Mouse (Mus musculus): ENCODE data around the gene Tuft1. TPM values are rescaled to one million over a fixed set of nuclear protein-coding genes. Genes with fewer than 3 reads are reported as not detected.
"Not testable (repeated sequence)": the region's sequence is repeated elsewhere in the genome, so short reads cannot be mapped to it uniquely, and the experiment has no call there.

Gene Tuft1
- polyA plus RNA-seq, 1 experiment from 2014 or later = 5.6 TPM

DNA sequence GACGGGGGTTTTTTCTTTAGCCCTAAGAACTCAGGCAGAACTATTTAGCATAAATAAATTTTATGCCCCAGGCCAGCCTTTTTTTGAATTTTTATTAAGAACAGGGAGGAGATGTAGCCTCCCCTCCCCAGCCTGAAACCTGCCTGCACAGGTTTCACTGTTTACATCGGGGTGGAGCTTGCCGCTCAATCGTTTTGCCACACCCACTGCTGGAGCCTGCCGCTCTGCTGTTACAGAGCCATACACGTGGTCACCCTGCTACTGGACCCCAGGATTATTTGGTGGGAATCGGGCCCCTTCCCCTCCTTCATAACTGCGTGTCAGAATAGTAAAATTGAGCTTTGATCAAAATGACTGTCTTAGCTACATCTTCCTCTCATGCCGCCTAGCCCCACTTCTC lies 16.4 kb upstream of the Tuft1 start:
- H3K4me1 ChIP-seq (replicated peaks; ENCODE audit: control insufficient read depth, insufficient read depth, low read length); H3K4me2 ChIP-seq (ENCODE audit: low read length); H3K27ac ChIP-seq (ENCODE audit: low read length); ATAC-seq; H3K9me3 ChIP-seq (ENCODE audit: control insufficient read depth, low read length); H3K36me3 ChIP-seq (ENCODE audit: control insufficient read depth, insufficient read depth); H3K27me3 ChIP-seq (replicated peaks; ENCODE audit: control insufficient read depth, insufficient read depth, low read length); H3K4me3 ChIP-seq (replicated peaks; ENCODE audit: low read length); H3K9ac ChIP-seq (replicated peaks; ENCODE audit: low read depth, low read length): not testable (repeated sequence)
- 84% methylated on average over 9 of the region's 9 CpGs for WGBS

- H3K27me3 ChIP-seq (replicated peaks; ENCODE audit: control insufficient read depth, insufficient read depth, low read length); H3K9me3 ChIP-seq (ENCODE audit: control insufficient read depth, low read length); H3K4me1 ChIP-seq (replicated peaks; ENCODE audit: control insufficient read depth, insufficient read depth, low read length); H3K9ac ChIP-seq (replicated peaks; ENCODE audit: low read depth, low read length); H3K4me2 ChIP-seq (ENCODE audit: low read length); H3K27ac ChIP-seq (ENCODE audit: low read length); H3K36me3 ChIP-seq (ENCODE audit: control insufficient read depth, insufficient read depth); H3K4me3 ChIP-seq (replicated peaks; ENCODE audit: low read length); ATAC-seq: not testable (repeated sequence)
- 31% methylated on average over 7 of the region's 7 CpGs for WGBS
These were observed 7.2 kb upstream of the Tuft1 start for GRCm38 (mm10) chr3:94665896-94666295.

DNA sequence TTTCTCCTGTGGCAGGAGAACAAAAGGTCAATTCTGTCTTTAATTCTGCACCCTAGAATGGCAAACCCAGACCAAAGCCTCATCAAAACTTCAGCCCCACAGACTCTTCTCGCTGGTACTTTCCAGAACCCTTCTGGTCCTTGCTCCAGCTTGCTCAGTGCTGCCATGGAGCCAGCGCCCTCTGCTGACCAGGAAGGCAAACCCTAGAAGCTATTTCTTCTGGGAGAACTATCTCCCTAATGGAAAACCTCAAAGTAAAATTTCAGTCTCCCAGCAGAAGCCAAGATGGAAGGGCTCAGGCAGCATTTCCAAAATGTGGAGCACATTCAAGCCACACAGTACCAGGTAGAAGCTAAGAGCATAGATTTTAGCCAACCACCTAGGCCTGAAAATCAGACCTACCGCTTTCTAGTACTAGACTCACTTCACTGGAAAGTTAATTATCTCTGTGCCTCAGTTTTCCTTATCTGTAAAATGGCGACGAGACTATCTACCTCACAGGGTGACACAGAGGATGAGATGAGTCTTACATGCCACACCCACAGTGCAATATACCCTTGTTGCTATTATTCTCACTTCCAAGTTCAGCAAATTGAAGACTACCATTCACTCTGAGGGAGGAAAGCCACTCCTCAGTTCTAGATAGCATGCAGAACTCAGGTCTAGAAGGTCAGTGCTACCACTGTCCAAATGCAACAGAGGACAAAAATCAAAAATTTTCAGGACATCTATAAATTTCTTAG lies 6.6 kb upstream of the Tuft1 start:
- not testable (repeated sequence) for H3K36me3 ChIP-seq (ENCODE audit: control insufficient read depth, insufficient read depth); H3K9me3 ChIP-seq (ENCODE audit: control insufficient read depth, low read length); H3K4me1 ChIP-seq (replicated peaks; ENCODE audit: control insufficient read depth, insufficient read depth, low read length); H3K9ac ChIP-seq (replicated peaks; ENCODE audit: low read depth, low read length); H3K27ac ChIP-seq (ENCODE audit: low read length); H3K4me3 ChIP-seq (replicated peaks; ENCODE audit: low read length); ATAC-seq; H3K4me2 ChIP-seq (ENCODE audit: low read length); H3K27me3 ChIP-seq (replicated peaks; ENCODE audit: control insufficient read depth, insufficient read depth, low read length)
- WGBS = 93% methylated on average over 3 of the region's 5 CpGs

DNA sequence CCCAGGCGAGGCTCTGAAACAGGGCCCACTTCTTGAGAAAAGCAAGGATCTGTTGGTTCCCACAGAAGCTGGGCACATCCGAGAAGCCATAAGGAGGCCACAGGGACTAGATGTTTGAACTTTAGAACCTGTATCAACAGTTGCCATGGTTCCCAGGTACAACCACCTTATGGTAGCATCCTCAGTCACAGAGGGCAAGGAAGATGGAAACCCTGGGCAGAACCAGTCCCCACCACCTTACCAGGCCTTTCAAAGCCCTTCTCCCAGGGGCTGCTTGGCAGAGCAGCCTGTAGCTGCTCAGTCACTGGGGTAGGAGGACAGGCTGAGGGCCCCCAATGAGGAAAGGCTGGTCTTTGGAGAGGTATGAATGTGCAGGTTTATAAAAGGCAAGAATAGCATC lies 2.2 kb upstream of the Tuft1 start:
- WGBS = 90% methylated on average over 2 of the region's 2 CpGs
- H3K9me3 ChIP-seq (ENCODE audit: control insufficient read depth, low read length); H3K4me2 ChIP-seq (ENCODE audit: low read length); ATAC-seq; H3K36me3 ChIP-seq (ENCODE audit: control insufficient read depth, insufficient read depth); H3K4me3 ChIP-seq (replicated peaks; ENCODE audit: low read length); H3K27ac ChIP-seq (ENCODE audit: low read length); H3K27me3 ChIP-seq (replicated peaks; ENCODE audit: control insufficient read depth, insufficient read depth, low read length); H3K4me1 ChIP-seq (replicated peaks; ENCODE audit: control insufficient read depth, insufficient read depth, low read length); H3K9ac ChIP-seq (replicated peaks; ENCODE audit: low read depth, low read length): not testable (repeated sequence)

DNA sequence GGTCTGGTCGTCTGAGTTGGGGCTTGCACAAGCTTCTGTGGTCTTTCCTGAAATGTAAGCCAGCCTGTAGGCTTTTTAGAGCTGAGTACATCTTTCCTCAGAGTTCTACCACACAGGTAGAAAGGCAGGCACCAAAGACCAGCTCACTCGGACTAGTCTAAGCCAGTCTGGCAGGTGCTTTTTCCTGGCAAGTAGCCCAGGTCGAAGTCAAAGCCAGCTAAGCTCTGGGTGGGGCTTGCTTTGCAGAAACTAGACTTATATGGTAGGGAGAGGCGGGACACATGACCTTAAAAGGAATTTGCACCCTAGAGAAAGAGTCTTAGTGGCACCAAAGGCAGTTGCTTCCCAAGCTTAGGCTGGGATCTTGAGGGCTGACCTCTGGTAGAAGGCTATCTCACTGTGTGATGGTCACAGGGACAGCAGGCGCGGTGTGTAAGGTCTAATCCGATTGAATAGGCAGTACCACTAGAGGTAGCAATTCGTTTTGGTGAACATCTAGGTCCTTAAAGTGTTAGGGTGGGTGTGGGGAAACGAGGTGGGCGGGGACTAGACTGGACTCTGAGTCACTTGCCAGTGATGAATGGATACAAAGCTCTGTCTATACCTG lies 573 bp upstream of the Tuft1 start:
- H3K9me3 ChIP-seq (ENCODE audit: control insufficient read depth, low read length); H3K27ac ChIP-seq (ENCODE audit: low read length); H3K36me3 ChIP-seq (ENCODE audit: control insufficient read depth, insufficient read depth); H3K9ac ChIP-seq (replicated peaks; ENCODE audit: low read depth, low read length); H3K27me3 ChIP-seq (replicated peaks; ENCODE audit: control insufficient read depth, insufficient read depth, low read length); H3K4me1 ChIP-seq (replicated peaks; ENCODE audit: control insufficient read depth, insufficient read depth, low read length): not testable (repeated sequence)
- WGBS = 29% methylated on average over 8 of the region's 10 CpGs
- peak overlapping the region; percentile 41 for H3K4me2 ChIP-seq (ENCODE audit: low read length)
- H3K4me3 ChIP-seq (replicated peaks; ENCODE audit: low read length) = peak overlapping the region; percentile 23
- ATAC-seq = peak; percentile 66

- H3K9ac ChIP-seq (replicated peaks; ENCODE audit: low read depth, low read length) = 0 out of 2 replicates have a peak overlapping the region, but pooled peaks have one; percentile 45
- not testable (repeated sequence) for ATAC-seq
- 5% methylated on average over 22 of the region's 47 CpGs for WGBS
These were observed 576 bp downstream of the Tuft1 start for GRCm38 (mm10) chr3:94657852-94658739.

DNA sequence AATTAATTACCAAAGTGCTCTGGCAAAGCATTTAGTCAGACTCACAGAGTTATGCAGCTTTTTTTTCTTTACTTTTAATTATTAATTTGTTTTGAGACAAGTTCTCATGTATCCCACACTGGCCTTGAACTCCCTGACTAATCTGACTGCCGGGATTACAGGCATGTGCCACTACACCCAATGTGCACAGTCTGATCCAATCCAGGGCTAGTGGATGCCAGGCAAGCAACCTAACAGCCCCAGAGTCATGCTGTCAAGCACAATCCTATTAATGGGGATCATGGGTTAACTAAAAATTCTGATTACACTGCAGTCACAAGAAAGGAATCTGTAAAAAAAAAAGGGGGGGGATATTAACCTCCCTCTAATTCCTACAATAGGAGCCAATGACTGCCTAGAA lies 4.7 kb downstream of the Tuft1 start:
- H3K4me1 ChIP-seq (replicated peaks; ENCODE audit: control insufficient read depth, insufficient read depth, low read length); H3K27me3 ChIP-seq (replicated peaks; ENCODE audit: control insufficient read depth, insufficient read depth, low read length); H3K9ac ChIP-seq (replicated peaks; ENCODE audit: low read depth, low read length); H3K9me3 ChIP-seq (ENCODE audit: control insufficient read depth, low read length); H3K27ac ChIP-seq (ENCODE audit: low read length); H3K36me3 ChIP-seq (ENCODE audit: control insufficient read depth, insufficient read depth); H3K4me2 ChIP-seq (ENCODE audit: low read length); ATAC-seq; H3K4me3 ChIP-seq (replicated peaks; ENCODE audit: low read length): not testable (repeated sequence)
- WGBS = 68% methylated on average over 1 of the region's 1 CpGs

More at GRCm38 (mm10) chr3:94657852-94658739, 576 bp downstream of the Tuft1 start:
- not testable (repeated sequence) for H3K27me3 ChIP-seq (replicated peaks; ENCODE audit: control insufficient read depth, insufficient read depth, low read length); H3K36me3 ChIP-seq (ENCODE audit: control insufficient read depth, insufficient read depth); H3K9me3 ChIP-seq (ENCODE audit: control insufficient read depth, low read length); H3K27ac ChIP-seq (ENCODE audit: low read length); H3K4me1 ChIP-seq (replicated peaks; ENCODE audit: control insufficient read depth, insufficient read depth, low read length)
- Histone ChIP-seq H3K4me3 (replicated peaks; ENCODE audit: low read length) (peak overlapping the region; percentile 39), H3K4me2 (ENCODE audit: low read length) (peak overlapping the region; percentile 54)

DNA sequence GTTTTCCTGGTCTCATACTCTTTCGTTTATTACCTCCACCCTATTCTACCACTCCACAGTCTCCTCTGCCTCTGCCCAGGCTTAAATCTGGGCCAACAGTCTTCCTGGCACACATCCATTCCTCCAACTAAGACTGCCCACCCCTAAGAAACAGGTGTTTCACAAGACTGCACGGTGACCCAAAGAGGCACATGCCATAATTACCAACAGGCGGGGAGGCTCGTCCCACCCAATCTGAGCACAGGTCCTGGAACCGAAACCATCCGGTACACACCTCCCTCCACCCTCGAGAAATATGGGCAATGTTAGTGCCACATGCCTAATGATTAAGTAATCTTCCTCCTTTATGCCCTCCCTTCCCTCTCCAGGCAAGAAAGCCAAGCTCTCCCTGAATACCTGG lies 8.3 kb downstream of the Tuft1 start:
- ATAC-seq = no peak
- Histone ChIP-seq H3K27me3 (replicated peaks; ENCODE audit: control insufficient read depth, insufficient read depth, low read length) (no peaks in the 10 kb centered on the region), H3K4me1 (replicated peaks; ENCODE audit: control insufficient read depth, insufficient read depth, low read length) (no peaks in the 10 kb centered on the region; the same call in 1 of the 2 replicates), H3K36me3 (ENCODE audit: control insufficient read depth, insufficient read depth) (no peaks in the 10 kb centered on the region), H3K9me3 (ENCODE audit: control insufficient read depth, low read length) (no peaks in the 10 kb centered on the region), H3K27ac (ENCODE audit: low read length) (no peak overlapping the region), H3K9ac (replicated peaks; ENCODE audit: low read depth, low read length) (no peak overlapping the region), H3K4me2 (ENCODE audit: low read length) (no peak overlapping the region), H3K4me3 (replicated peaks; ENCODE audit: low read length) (no peak overlapping the region)
- WGBS = 79% methylated on average over 7 of the region's 7 CpGs
